Mouse (Mus musculus) kidney, adult 9 months (tissue): ENCODE measurements at regions not wholly inside any gene's neighbourhood (a gene's known extent, or its start where the extent isn't known, plus 50 kb on each side); places are given as distances from the start of the nearest gene placed in this dataset.

Experiments
- DNase-seq: peaks from one replicate; pipeline ENCODE4 v3.0.0; 2022

DNA sequence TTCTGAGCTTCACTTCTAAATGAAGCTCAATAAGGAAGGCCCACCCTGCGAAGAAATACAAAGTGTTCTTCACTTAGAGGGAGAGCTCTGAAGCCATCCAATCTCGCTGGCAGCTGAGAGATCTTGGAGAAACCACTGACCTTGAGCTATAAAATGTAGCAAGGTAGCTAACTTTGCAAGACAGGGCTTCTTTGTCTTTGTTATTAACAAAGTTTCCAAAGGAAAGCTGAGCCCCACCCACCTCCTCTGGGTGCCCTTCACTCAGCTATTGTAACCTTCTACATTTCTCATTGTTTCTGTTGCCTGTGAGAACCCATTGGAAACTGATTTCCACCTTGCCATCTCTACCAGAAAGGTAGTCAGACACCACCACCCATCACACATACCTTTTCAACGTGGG, 57.2 kb upstream of the Usp9x start:
- no peak for DNase-seq

DNA sequence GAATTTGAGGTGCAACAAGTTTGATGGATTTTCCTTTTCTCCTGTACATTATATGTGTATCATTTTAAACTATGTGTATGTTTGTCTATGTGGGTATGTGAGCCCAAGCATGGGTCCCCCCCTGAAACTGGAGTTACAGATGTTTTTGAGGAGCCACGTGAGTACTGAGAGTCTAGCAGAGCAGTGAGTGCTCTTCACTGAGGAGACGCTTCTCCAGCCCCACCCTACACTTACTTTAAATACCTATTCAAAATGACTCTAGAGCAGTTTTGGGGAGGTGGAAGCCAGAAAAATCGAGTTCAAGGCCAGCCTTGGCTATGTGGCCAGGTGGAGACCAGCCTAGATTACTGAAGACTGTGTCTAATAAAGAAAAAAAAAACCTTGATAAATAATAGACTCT, 58.2 kb upstream of the Usp9x start:
- no peak for DNase-seq

GRCm38 (mm10) chrX:12990777-12991176, 80.5 kb upstream of the Usp9x start:
- no peak for DNase-seq

DNA sequence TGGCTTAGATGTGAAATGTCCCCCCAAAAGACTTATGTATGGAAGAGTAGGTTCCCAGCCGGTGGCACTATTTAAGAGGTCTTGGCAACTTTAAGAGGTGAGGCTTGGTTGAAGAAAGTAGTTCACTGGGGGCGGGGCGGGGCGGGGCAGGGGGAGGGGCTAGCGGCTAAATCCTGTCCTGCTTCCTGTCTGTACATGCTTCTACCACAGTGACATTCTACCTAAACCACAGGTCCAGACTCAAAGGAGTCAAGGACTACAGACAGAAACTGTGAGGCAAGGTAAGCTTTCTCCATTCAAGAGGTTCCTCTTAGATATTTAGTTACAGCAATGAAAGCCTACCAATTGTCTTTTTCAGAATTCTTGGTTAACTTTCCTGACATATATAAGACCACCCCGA, 93.6 kb upstream of the Usp9x start:
- DNase-seq = no peak

DNA sequence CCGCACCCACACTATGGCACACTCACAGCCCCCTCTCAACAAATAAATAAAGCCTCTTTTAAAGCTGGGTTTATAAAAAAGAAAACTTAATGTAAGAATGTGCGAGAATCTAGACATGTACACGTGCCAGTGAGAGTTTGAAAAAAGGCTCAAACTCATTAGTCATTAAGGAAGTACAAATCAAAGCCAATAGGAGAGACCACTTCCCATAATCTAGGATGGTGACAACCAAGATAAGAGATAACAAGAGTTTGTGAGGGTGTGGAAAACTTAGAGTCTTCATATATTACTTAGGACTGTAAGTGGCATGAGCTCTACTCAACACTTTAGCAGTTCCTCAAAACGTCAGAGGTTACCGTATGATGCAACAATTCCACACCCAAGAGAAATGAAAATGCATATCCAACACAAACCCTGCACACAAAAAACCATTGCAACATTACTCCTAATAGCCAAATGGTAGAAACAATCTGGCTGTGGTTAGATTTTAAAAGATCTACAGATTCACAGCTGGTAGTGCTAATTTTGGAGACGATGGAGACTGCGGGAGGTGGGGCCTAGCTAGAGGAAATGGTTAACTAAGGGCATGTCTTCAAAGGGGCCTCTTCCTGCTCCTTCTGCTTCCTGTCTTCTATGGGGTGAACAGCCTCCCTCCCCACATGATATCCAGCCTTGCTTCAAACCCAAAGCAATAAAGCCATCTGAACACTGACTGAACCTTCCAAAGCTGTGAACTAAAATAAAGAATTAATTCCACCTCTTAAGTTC, 102.1 kb upstream of the Usp9x start:
- no peak for DNase-seq

- DNase-seq = no peak
Measured at GRCm38 (mm10) chrX:12959467-12960314, 111.6 kb upstream of the Usp9x start.

GRCm38 (mm10) chrX:12958873-12959272, 112.4 kb upstream of the Usp9x start:
- no peak for DNase-seq

DNA sequence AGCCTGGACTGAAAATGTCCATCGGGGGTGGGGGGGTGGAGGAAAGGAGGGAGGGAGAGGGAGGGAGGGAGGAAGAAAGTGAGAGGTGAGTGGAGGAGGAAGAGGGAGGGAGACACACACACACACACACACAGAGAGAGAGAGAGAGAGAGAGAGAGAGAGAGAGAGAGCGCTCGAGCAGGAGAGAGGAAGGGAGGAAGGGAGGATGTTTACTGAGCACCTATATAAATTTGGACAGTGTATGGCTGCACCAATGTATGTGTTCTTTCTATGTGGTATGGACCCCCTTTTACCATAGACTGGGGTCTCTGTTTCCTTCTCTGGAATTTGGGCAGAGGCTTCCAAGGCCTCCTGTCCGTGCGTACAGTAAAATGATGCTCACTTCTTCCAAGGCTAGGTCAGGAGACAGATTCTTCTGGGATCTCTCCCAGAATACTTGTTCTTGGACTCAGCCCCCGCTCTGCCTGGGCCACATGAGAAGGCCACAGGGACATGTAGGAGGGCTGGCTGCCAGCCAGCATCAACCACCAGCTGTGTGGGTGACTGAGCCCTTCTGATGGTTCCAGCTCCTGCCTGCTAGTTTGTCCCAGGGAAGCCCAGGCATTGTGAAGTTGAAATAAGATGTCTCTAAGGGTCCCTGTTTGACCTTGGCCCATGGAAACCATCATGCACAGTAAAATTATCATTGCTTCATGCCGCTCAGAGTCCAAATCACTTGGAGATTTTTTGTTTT, 120.2 kb upstream of the Usp9x start:
- no peak for DNase-seq

- DNase-seq = no peak
Measured at GRCm38 (mm10) chrX:12942451-12942850, 128.8 kb upstream of the Usp9x start.

DNA sequence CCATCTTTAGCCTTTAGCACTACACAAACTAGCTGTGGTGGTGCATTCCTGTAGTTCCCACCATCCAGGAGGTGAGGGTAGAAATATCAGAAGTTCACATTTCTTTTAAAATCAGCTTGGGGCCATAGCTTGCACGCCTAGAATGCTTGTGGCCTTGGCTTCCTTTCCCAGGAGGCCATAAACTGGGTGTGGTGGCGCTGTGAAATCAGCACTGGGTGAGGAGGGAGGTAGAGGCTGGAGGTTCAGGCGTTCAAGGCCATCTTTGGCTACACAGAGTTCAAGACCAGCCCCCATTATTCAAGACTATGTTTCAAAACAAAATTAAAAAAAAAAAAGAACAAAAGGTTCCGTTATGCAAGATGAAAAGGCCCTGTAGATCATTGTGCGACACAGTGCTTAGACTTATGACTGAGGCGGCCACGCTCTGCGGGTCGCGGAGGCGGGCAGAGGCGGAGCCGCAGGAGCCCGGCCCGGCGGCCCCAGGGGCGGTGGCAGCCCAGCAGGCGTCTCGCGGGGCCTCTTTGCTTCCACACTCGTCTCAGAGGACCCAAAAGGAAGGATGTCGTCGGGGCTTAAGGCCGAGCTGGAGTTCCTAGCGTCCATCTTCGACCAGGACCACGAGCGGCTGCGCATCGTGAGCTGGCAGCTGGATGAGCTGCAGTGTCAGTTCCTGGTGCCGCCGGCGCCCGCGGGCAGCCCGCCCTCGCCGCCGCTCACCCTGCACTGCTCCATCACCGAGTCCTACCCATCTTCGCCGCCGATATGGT, 134.7 kb upstream of the Usp9x start:
- DNase-seq = peak; percentile 39

DNA sequence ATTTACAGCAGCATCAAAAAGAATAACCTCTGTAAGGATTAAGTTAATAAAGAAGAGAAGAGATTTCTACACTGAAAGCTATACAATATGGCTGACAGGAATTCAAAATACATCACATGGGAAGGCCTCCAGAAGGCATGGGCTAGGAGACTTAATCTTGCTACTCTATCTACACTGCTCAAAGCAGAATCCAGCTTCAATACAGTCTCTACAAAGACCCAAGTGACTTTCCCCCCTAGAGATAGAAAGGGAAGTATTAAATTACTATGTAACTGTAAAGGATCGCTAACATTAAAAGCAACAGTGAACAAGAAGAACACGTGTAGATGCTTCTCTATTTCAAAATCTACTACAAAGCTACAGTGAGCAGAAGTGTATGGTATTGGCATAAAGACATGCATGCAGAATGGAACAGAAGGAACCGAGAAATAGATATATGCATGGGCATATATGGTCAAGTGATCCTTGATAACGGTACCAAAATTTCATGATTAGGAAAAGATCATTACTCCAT, 137.9 kb upstream of the Usp9x start:
- DNase-seq = no peak

DNA sequence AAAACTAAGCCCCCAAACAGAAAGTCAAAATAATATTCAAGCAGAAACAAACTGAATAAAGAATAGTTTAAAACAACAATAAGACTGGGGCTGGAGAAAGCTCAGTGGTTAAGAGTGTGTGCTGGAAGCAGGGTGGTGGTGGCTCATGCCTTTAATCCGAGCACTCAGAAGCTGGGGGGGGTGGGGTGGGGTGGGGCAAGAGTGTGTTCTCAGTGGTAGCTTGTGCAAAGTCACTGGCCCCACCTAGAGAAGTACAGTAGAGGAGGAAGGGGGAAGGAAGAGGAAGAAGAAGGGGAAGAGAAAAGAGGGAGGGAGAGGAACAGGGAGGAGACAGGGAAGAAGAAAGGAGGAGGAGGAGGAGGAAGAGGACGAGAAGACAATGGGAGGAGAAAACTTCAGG, 141.1 kb upstream of the Usp9x start:
- DNase-seq = no peak

GRCm38 (mm10) chrX:12927797-12928589, 143.3 kb upstream of the Usp9x start:
- no peak for DNase-seq

GRCm38 (mm10) chrX:12924705-12925644, 146.3 kb upstream of the Usp9x start:
- DNase-seq = peak; percentile 13

DNA sequence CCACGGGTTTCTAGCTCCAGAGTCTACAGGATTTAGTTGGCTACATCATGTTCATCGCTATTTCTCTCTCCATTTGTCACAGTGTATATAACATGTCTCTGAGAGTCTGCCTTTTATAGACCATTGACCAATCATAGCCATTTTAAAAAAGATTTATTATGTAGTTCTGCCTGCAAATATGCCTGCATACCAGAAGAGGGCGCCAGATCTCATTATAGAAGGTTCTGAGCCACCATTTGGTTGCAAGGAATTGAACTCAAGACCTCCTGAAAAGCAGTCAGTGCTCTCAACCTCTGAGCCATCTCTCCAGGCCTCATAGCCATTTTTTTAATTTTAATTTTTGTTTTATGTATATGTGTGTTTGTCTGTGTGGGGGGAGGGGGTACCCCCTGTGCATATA, 151.7 kb upstream of the Usp9x start:
- DNase-seq = no peak

DNA sequence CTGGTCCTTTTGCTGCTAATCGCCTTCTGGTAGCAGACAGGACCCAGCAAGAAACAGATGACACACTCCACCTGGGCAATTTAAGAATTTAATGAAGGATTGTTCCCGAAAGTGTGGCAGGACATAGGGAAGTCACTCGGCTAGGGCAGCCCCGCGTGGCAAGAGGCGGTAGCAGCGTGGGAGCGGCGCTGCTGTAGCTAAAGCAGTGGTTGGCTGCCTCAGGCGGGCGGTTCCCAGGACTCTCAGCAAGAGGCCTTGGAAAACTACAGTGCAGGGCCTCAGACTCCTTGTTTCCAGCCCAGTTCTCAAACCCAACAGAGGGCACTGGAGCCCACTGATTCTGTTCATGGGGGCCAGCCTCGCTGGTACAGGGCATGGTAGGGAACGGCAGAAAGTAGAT, 154.2 kb upstream of the Usp9x start:
- peak; percentile 21 for DNase-seq

- DNase-seq = no peak
Measured at GRCm38 (mm10) chrX:12916684-12917083, 154.6 kb upstream of the Usp9x start.

GRCm38 (mm10) chrX:12900256-12900655, 138.4 kb upstream of the Med14 start:
- no peak for DNase-seq

DNA sequence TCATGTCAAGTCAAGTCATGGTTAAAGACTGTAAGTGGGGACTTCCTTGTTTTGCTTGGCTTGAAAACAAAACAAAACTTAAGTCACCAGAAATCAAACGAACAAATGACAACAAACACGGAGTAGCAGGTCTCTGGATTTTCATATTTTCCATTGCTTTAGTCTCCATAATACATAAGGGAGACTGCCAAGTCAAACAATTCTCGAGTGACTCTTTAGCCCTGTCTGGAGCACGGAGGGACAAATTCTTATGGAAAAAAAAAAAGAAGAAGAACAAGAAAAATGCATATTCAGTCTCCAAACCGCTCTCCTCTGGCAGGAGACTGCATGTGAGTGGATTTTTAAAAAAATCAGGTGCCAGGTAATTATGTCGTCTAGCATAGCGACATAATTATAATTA, 129.6 kb upstream of the Med14 start:
- DNase-seq = no peak

DNA sequence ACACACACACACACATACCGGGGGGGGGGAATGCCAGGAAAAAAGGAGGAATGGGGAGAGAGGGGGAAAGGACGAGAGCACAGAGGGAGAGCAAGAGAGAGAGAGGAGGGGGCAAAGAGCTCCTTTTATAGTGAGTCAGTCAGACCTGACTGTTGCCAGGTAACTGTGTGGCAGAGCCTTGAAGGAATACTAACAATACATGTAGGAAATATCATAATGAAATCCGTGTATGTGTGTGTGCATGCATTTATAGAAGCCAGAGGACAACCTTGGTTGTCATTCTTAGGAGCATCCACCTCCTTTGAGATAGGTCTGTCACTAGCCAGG, 127.6 kb upstream of the Med14 start:
- no peak for DNase-seq
